Mouse (Mus musculus) hindbrain, embryonic 15.5 days (tissue): ENCODE data around the gene Pde3a. TPM values are rescaled to one million over a fixed set of nuclear protein-coding genes. Genes with fewer than 3 reads are reported as not detected.

Experiments
- ATAC-seq: fragments of 200-750 bp; cut with Nextera tagmentation; 2 replicates; pipeline ENCODE4 v1.8.0; 2017; ENCODE audit warnings: low read depth, moderate number of reproducible peaks, moderate TSS enrichment; ENCODE audit not compliant: low FRiP score
- H3K27ac ChIP-seq: fragments of 300-500 bp; sonication (generic); replicated peaks from 2 replicates; pipeline ENCODE4 v1.5.1; 2015; ENCODE audit warnings: mild to moderate bottlenecking, inconsistent platforms
- H3K27me3 ChIP-seq: fragments of 300-500 bp; sonication (generic); 2 replicates; pipeline ENCODE4 v1.6.1; 2015; ENCODE audit warnings: control low read depth, inconsistent platforms
- H3K36me3 ChIP-seq: fragments of 300-500 bp; sonication (generic); 2 replicates; pipeline ENCODE4 v1.6.1; 2015; ENCODE audit warnings: control low read depth, inconsistent platforms
- H3K4me1 ChIP-seq: fragments of 300-500 bp; sonication (generic); replicated peaks from 2 replicates; pipeline ENCODE4 v1.6.1; 2015; ENCODE audit warnings: control low read depth, inconsistent platforms
- H3K4me2 ChIP-seq: fragments of 300-500 bp; sonication (generic); 2 replicates; pipeline ENCODE4 v1.6.1; 2015; ENCODE audit warnings: moderate library complexity, mild to moderate bottlenecking, inconsistent platforms
- H3K4me3 ChIP-seq: fragments of 300-500 bp; sonication (generic); 2 replicates; pipeline ENCODE4 v1.5.1; 2015; ENCODE audit warnings: mild to moderate bottlenecking, inconsistent platforms
- H3K9ac ChIP-seq: fragments of 300-500 bp; sonication (generic); 2 replicates; pipeline ENCODE4 v1.6.1; 2015; ENCODE audit warnings: inconsistent platforms
- H3K9me3 ChIP-seq: fragments of 300-500 bp; sonication (generic); 2 replicates; pipeline ENCODE4 v1.6.1; 2016; ENCODE audit warnings: control low read depth, inconsistent platforms
- WGBS: fragments of 180-500 bp; shearing (Covaris S2); methylation state at CpG from one replicate; pipeline ENCODE4 v1.1.7; 2015; 5-methylcytosine and 5-hydroxymethylcytosine counted together
- polyA plus RNA-seq: library from polyadenylated mRNA; unstranded; fragments of >200 nt; fragmentation: Nextera tagmentation; extraction: Ambion mirVana; gene quantifications from 2 replicates; pipeline ENCODE4 v1.2.1, GENCODE M21; 2015

Gene Pde3a
- 2.5 and 2.7 TPM in 2 replicates for polyA plus RNA-seq

DNA sequence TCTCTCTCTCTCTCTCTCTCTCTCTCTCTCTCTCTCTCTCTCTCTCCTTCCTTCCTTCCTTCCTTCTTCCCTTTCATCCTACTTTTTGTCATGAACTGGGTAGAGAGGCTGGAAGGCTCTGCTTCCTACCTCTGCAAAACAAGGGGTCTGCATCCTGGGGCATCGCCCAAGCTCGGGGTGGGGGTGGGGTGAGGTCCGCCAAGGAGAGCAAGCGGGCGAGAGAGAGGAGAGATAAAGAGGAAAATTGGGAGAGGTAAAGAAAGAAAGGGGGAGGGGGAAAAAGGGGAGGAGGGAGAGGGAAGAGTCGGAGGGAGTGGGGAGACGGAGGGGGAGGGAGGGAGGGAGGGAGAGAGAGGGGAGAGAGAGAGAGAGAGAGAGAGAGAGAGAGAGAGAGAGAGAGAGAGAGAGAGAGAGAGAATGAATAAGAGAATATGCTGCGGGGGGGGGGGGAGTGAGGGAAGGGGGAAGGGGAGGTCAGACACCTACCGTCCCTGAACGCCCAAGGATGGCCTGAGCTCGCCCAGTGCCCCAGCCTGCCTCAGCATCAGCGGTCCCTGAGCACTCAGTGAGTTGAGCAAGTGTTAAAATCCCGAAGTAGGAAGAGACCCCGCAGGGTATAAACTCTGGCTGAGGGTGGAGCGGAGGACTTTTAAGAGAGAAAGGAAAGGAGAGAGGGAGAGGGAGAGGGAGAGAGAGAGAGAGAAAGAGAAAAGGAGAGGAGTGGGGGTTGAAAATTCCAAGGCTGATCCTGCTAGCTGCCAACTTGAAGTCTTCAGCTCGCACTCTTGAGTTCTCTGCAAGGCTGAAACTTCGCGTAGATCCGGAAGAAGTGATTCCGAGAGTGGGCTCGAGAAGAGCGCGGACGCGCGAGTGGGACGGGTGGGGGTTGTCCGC is at the start of gene Pde3a:
Gene Pde3a (plus strand): TSS at position 579 of the 894 bp plus-strand sequence.
- Histone ChIP-seq H3K27me3 (peaks cover 9% of the 10 kb centered on the region; the same call in 1 of the 2 replicates), H3K4me3 (peak within 1 kb of the TSS; percentile 54), H3K4me2 (peak within 1 kb of the TSS; percentile 98), H3K9ac (peak within 1 kb of the TSS; percentile 57), H3K27ac (peak within 1 kb of the TSS; percentile 38), H3K9me3 (no peaks in the 10 kb centered on the region), H3K4me1 (peaks cover 15% of the 10 kb centered on the region; the same call in 1 of the 2 replicates), H3K36me3 (no peaks in the 10 kb centered on the region)
- WGBS = 2% methylated on average over 26 of the region's 28 CpGs
- peak; percentile 40; the same call in 1 of the 2 replicates for ATAC-seq

- peak; percentile 51; the same call in 1 of the 2 replicates for ATAC-seq
- no peak overlapping the region for H3K4me3 ChIP-seq
- H3K9me3 ChIP-seq = no peaks in the 10 kb centered on the region
- H3K9ac ChIP-seq = no peak overlapping the region
- no peaks in the 10 kb centered on the region for H3K36me3 ChIP-seq
- no peaks in the 10 kb centered on the region for H3K27me3 ChIP-seq
- H3K4me2 ChIP-seq = no peak overlapping the region
- H3K4me1 ChIP-seq = no peaks in the 10 kb centered on the region
- H3K27ac ChIP-seq = no peak overlapping the region
Observed at GRCm38 (mm10) chr6:141200173-141200615, 48.9 kb upstream of the Pde3a start.

GRCm38 (mm10) chr6:141207531-141207930 is 41.5 kb upstream of the Pde3a start:
- no peak overlapping the region for H3K4me3 ChIP-seq
- no peaks in the 10 kb centered on the region for H3K9me3 ChIP-seq
- no peak overlapping the region for H3K27ac ChIP-seq
- ATAC-seq = no peak
- 90% methylated on average over 6 of the region's 6 CpGs for whole genome bisulfite sequencing
- no peak overlapping the region for H3K9ac ChIP-seq
- H3K4me1 ChIP-seq = no peaks in the 10 kb centered on the region
- H3K27me3 ChIP-seq = no peaks in the 10 kb centered on the region
- H3K4me2 ChIP-seq = no peak overlapping the region
- H3K36me3 ChIP-seq = no peaks in the 10 kb centered on the region

- Histone ChIP-seq H3K36me3 (no peaks in the 10 kb centered on the region), H3K27me3 (no peaks in the 10 kb centered on the region), H3K9me3 (no peaks in the 10 kb centered on the region), H3K4me1 (no peaks in the 10 kb centered on the region), H3K9ac (no peak overlapping the region), H3K4me2 (no peak overlapping the region), H3K27ac (no peak overlapping the region), H3K4me3 (no peak overlapping the region)
- ATAC-seq = no peak
- WGBS = 93% methylated on average over 1 of the region's 1 CpGs
Observed at GRCm38 (mm10) chr6:141208283-141208872, 40.7 kb upstream of the Pde3a start.

- H3K27ac ChIP-seq = no peak overlapping the region
- no peaks in the 10 kb centered on the region for H3K4me1 ChIP-seq
- no peak overlapping the region for H3K9ac ChIP-seq
- H3K4me2 ChIP-seq = no peak overlapping the region
- WGBS = 85% methylated on average over 3 of the region's 3 CpGs
- no peaks in the 10 kb centered on the region for H3K36me3 ChIP-seq
- H3K4me3 ChIP-seq = no peak overlapping the region
- no peaks in the 10 kb centered on the region for H3K27me3 ChIP-seq
- no peaks in the 10 kb centered on the region for H3K9me3 ChIP-seq
- no peak for ATAC-seq
Observed at GRCm38 (mm10) chr6:141210021-141210420, 39.0 kb upstream of the Pde3a start.

- ATAC-seq = no peak
- 79% methylated on average over 3 of the region's 3 CpGs for WGBS
- H3K9ac ChIP-seq = no peak overlapping the region
- no peak overlapping the region for H3K4me2 ChIP-seq
- H3K36me3 ChIP-seq = no peaks in the 10 kb centered on the region
- no peak overlapping the region for H3K27ac ChIP-seq
- no peak overlapping the region for H3K4me3 ChIP-seq
- H3K4me1 ChIP-seq = no peaks in the 10 kb centered on the region
- H3K9me3 ChIP-seq = no peaks in the 10 kb centered on the region
- no peaks in the 10 kb centered on the region for H3K27me3 ChIP-seq
Observed at GRCm38 (mm10) chr6:141221081-141221480, 28.0 kb upstream of the Pde3a start.

- Histone ChIP-seq H3K9me3 (no peaks in the 10 kb centered on the region), H3K27me3 (no peaks in the 10 kb centered on the region), H3K36me3 (no peaks in the 10 kb centered on the region), H3K9ac (no peak overlapping the region), H3K27ac (no peak overlapping the region), H3K4me3 (no peak overlapping the region), H3K4me2 (no peak overlapping the region), H3K4me1 (no peaks in the 10 kb centered on the region)
- no peak for ATAC-seq
- 82% methylated on average over 15 of the region's 15 CpGs for WGBS
Observed at GRCm38 (mm10) chr6:141226851-141227657, 22.0 kb upstream of the Pde3a start.

DNA sequence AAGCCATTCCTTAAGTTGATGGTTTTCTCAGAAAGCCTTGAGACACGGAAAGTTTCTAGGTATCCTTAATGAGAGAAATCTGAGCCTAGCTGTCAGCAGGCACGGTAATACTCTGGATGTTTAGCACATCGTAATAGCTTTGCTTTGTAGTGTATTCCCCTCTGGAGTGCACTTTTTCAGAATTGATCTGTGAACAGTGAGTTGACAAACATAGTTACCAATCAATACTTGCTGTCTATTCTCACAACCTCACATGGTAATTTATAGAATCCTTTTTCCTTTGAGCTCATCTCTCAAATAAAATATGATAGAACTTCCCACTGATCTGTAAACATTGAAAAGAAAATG is 21.4 kb upstream of the Pde3a start:
- Histone ChIP-seq H3K27me3 (no peaks in the 10 kb centered on the region), H3K9ac (no peak overlapping the region)
- WGBS = 68% methylated on average over 3 of the region's 3 CpGs

DNA sequence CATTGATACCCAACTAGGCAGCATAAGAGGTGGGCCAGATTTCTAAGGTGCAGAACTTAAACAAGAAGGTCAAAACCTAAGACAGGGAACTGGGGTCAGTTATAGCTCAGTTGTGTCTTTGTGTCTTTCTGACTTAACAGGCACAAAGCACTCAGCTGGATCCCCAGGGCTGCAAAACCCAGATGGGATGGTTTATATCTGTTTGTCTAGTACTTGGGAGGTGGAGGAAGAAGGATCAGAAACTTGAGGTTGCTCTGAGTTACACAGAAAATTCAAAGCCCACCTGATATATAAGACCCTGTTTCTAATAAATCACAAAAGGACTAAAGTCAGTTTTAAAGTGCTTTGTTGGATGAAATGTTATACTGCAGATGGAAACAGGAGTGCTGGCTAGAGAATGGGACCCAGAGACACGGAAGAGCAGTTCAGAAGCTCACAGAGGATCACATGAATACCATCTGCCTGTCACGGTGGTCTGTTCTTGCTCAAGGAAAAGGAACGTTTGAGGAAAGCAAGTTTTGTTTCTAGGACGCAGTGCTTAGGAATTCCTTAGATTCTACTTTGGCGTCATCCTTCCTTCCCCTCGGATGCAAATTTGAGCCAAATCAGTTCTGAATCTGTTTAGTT is 16.2 kb upstream of the Pde3a start:
- H3K27me3 ChIP-seq = no peaks in the 10 kb centered on the region
- H3K4me3 ChIP-seq = no peak overlapping the region
- no peaks in the 10 kb centered on the region for H3K36me3 ChIP-seq
- no peaks in the 10 kb centered on the region for H3K4me1 ChIP-seq
- no peak overlapping the region for H3K4me2 ChIP-seq
- no peak for ATAC-seq
- no peak overlapping the region for H3K27ac ChIP-seq
- H3K9ac ChIP-seq = no peak overlapping the region
- H3K9me3 ChIP-seq = no peaks in the 10 kb centered on the region
- 52% methylated on average over 6 of the region's 6 CpGs for WGBS

More for the DNA sequence above, 21.4 kb upstream of the Pde3a start:
- Histone ChIP-seq H3K4me1 (no peaks in the 10 kb centered on the region), H3K36me3 (no peaks in the 10 kb centered on the region), H3K27ac (no peak overlapping the region), H3K4me2 (no peak overlapping the region), H3K9me3 (no peaks in the 10 kb centered on the region), H3K4me3 (no peak overlapping the region)
- ATAC-seq = no peak

DNA sequence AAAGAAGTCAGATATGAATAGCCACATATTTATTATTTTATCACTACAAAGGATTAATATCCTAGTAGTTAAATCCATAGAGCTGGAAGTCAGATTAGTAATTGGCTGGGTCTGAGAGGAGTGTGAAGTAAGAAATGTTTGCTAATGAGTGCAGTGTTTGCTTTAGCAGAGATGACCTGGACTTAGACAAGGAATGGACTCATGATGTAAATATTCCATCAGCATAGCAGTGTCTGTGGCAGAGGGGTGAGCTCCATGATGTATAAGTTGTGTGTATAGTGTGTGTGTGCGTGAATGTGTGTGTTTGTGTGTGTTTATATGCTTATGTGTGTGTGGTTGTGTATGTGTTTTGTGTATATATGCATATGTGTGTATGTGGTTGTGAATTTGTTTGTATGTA is 7.3 kb upstream of the Pde3a start:
- no peak overlapping the region for H3K9ac ChIP-seq
- ATAC-seq = no peak
- H3K36me3 ChIP-seq = no peaks in the 10 kb centered on the region
- no peaks in the 10 kb centered on the region for H3K27me3 ChIP-seq
- 0 out of 2 replicates have a peak, but pooled peaks cover 5% of the 10 kb centered on the region for H3K4me1 ChIP-seq
- no peaks in the 10 kb centered on the region for H3K9me3 ChIP-seq
- no peak overlapping the region for H3K4me3 ChIP-seq
- no peak overlapping the region for H3K27ac ChIP-seq
- WGBS = 89% methylated on average over 1 of the region's 1 CpGs
- H3K4me2 ChIP-seq = no peak overlapping the region

DNA sequence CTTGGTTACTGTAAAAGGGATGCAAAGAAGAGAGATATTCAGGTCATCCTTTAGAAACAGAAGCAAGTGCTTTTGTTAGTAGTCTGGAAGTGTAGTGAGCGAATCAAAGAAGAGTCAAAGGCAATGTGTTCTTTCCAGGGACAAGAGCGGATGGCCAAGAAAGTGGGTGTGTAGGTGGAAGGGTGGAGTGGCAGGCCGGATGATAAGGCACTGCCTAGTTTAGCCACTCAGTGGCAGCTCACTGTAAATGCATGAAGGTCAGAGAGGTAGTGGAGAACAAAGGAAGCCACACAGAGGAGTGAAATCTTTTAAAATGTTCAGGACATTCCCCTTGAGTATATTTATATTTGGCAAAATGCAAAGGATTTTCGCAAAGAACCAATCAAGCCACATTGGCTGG is 4.0 kb upstream of the Pde3a start:
- Histone ChIP-seq H3K27ac (no peak overlapping the region), H3K9me3 (no peaks in the 10 kb centered on the region), H3K4me3 (no peak overlapping the region), H3K27me3 (no peaks in the 10 kb centered on the region), H3K4me1 (peaks cover 11% of the 10 kb centered on the region; the same call in 1 of the 2 replicates), H3K4me2 (no peak overlapping the region), H3K36me3 (no peaks in the 10 kb centered on the region), H3K9ac (no peak overlapping the region)
- WGBS = 88% methylated on average over 4 of the region's 4 CpGs
- ATAC-seq = no peak
